Mouse (Mus musculus) forebrain, embryonic 16.5 days (tissue): ENCODE results near the gene Samd13. TPM values are rescaled to one million over a fixed set of nuclear protein-coding genes. Genes with fewer than 3 reads are reported as not detected.

Experiments
- ATAC-seq: fragments of 200-750 bp; cut with Nextera tagmentation; 2 replicates; pipeline ENCODE4 v1.8.0; 2017; ENCODE audit warnings: mild to moderate bottlenecking, moderate library complexity
- H3K27ac ChIP-seq: fragments of 300-500 bp; sonication (generic); 2 replicates; pipeline ENCODE4 v1.5.1; 2014; ENCODE audit warnings: low read length, control low read depth
- H3K27me3 ChIP-seq: fragments of 300-500 bp; sonication (generic); replicated peaks from 2 replicates; pipeline ENCODE4 v1.6.1; 2014; ENCODE audit warnings: low read length; ENCODE audit not compliant: control insufficient read depth, insufficient read depth
- H3K36me3 ChIP-seq: fragments of 300-500 bp; sonication (generic); 2 replicates; pipeline ENCODE4 v1.6.1; 2014; ENCODE audit not compliant: control insufficient read depth, insufficient read depth
- H3K4me1 ChIP-seq: fragments of 300-500 bp; sonication (generic); replicated peaks from 2 replicates; pipeline ENCODE4 v1.6.1; 2014; ENCODE audit warnings: low read length; ENCODE audit not compliant: control insufficient read depth, insufficient read depth
- H3K4me2 ChIP-seq: fragments of 300-500 bp; sonication (generic); 2 replicates; pipeline ENCODE4 v1.6.1; 2014; ENCODE audit warnings: mild to moderate bottlenecking, low read length, control low read depth
- H3K4me3 ChIP-seq: fragments of 300-500 bp; sonication (generic); replicated peaks from 2 replicates; pipeline ENCODE4 v1.5.1; 2014; ENCODE audit warnings: mild to moderate bottlenecking, low read length, control low read depth
- H3K9ac ChIP-seq: fragments of 300-500 bp; sonication (generic); replicated peaks from 2 replicates; pipeline ENCODE4 v1.6.1; 2014; ENCODE audit warnings: low read depth, low read length, control low read depth
- H3K9me3 ChIP-seq: fragments of 300-500 bp; sonication (generic); 2 replicates; pipeline ENCODE4 v1.6.1; 2016; ENCODE audit warnings: low read length; ENCODE audit not compliant: control insufficient read depth
- WGBS: fragments of 180-500 bp; shearing (Covaris S2); extraction: QIAGEN DNeasy Blood & Tissue Kit; methylation state at CpG from one replicate; pipeline ENCODE4 v1.1.7; 2014; 5-methylcytosine and 5-hydroxymethylcytosine counted together
- polyA plus RNA-seq: library from polyadenylated mRNA; unstranded; fragments of >200 nt; fragmentation: Nextera tagmentation; extraction: Ambion mirVana; gene quantifications from 2 replicates; pipeline ENCODE4 v1.2.1, GENCODE M21; 2015

Samd13 gene
- polyA plus RNA-seq, 1 experiment from 2014 or later, result 0.63 TPM

DNA sequence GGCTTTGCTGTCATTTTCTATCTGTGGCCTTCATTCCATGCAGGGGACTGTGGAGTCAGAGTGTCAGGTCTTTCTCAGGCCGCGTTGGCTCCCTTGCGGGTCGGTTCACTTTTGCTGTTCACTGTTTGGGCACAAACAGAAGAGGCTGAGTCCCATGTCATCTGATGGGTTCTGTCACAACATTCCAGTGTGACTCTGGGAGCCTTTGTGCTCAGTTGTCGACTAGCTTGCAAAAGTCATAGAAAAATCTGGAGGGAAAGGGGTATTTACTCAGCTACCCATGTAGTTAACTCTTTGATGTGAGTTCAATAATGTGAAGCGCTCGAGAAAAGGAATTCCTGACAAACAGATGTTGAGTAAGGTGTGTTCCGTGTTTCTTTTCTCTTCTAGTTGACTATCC is 89.0 kb downstream of the Samd13 start:
- Histone ChIP-seq H3K4me2 (no peak overlapping the region), H3K27me3 (no peaks in the 10 kb centered on the region), H3K27ac (no peak overlapping the region), H3K4me1 (no peaks in the 10 kb centered on the region), H3K9ac (no peak overlapping the region), H3K4me3 (no peak overlapping the region), H3K9me3 (no peaks in the 10 kb centered on the region), H3K36me3 (no peaks in the 10 kb centered on the region)
- no peak for ATAC-seq
- 71% methylated on average over 8 of the region's 8 CpGs for WGBS

GRCm38 (mm10) chr3:146595440-146595839 is 90.0 kb downstream of the Samd13 start:
- H3K36me3 ChIP-seq, result no peaks in the 10 kb centered on the region
- H3K27me3 ChIP-seq, result no peaks in the 10 kb centered on the region
- H3K9ac ChIP-seq, result no peak overlapping the region
- no peak overlapping the region for H3K4me2 ChIP-seq
- no peaks in the 10 kb centered on the region for H3K9me3 ChIP-seq
- 91% methylated on average over 6 of the region's 6 CpGs for WGBS
- no peak overlapping the region for H3K4me3 ChIP-seq
- no peak overlapping the region for H3K27ac ChIP-seq
- no peaks in the 10 kb centered on the region for H3K4me1 ChIP-seq
- ATAC-seq, result no peak

Other genes with a start within 250 kb of the Samd13 start
- gene Ctbs, start 235.8 kb downstream of the Samd13 start, polyA plus RNA-seq, result 4.0 and 4.2 TPM in 2 replicates
- gene Spata1, start 185.8 kb downstream of the Samd13 start, polyA plus RNA-seq, result 4.0 and 7.4 TPM in 2 replicates
- 318 and 371 TPM in 2 replicates for gene Gng5, start 185.8 kb downstream of the Samd13 start, polyA plus RNA-seq
- gene Rpf1, start 164.2 kb downstream of the Samd13 start, polyA plus RNA-seq, result 47.0 and 58.0 TPM in 2 replicates
- gene Uox, start 115.2 kb downstream of the Samd13 start, polyA plus RNA-seq, result not detected in 2 replicates
- not detected in 2 replicates for gene Dnase2b, start 70.0 kb downstream of the Samd13 start, polyA plus RNA-seq
- gene 4930503B20Rik, start 34.3 kb downstream of the Samd13 start, polyA plus RNA-seq, result not detected in 2 replicates
- gene Prkacb, start 127.4 kb upstream of the Samd13 start, polyA plus RNA-seq, result 190 and 195 TPM in 2 replicates
- 7.3 and 8.4 TPM in 2 replicates for gene Ttll7, start 166.8 kb upstream of the Samd13 start, polyA plus RNA-seq